Mouse (Mus musculus) small intestine, adult 2 months (tissue): ENCODE data around the gene Lrp1. TPM values are rescaled to one million over a fixed set of nuclear protein-coding genes. Genes with fewer than 3 reads are reported as not detected.

Experiments
- H3K27ac ChIP-seq: fragments of 200-500 bp; 2 replicates; pipeline ENCODE4 v1.5.1; 2012; ENCODE audit warnings: low read depth, low read length, control low read depth, inconsistent platforms; ENCODE audit not compliant: insufficient read depth
- H3K27me3 ChIP-seq: fragments of 200-500 bp; 2 replicates; pipeline ENCODE4 v1.6.1; 2012; ENCODE audit warnings: mild to moderate bottlenecking, moderate library complexity, low read length, inconsistent platforms; ENCODE audit not compliant: control insufficient read depth, insufficient read depth
- H3K36me3 ChIP-seq: fragments of 200-500 bp; 2 replicates; pipeline ENCODE4 v1.6.1; 2012; ENCODE audit warnings: mild to moderate bottlenecking, low read length, control low read depth, inconsistent platforms; ENCODE audit not compliant: control insufficient read depth, insufficient read depth
- H3K4me1 ChIP-seq: fragments of 200-500 bp; 2 replicates; pipeline ENCODE4 v1.6.1; 2012; ENCODE audit warnings: low read length, inconsistent platforms, mixed read lengths; ENCODE audit not compliant: control insufficient read depth, insufficient read depth, insufficient read length
- H3K4me3 ChIP-seq: fragments of 200-500 bp; 2 replicates; pipeline ENCODE4 v1.5.1; 2012; ENCODE audit warnings: low read depth, mild to moderate bottlenecking, control low read depth, inconsistent platforms, low read length, moderate library complexity
- CTCF ChIP-seq: fragments of 200-500 bp; IDR thresholded peaks from 2 replicates; pipeline ENCODE4 v1.5.1; 2012; ENCODE audit warnings: low read depth, mild to moderate bottlenecking, control low read depth, inconsistent platforms, low read length, moderate library complexity, mixed read lengths; ENCODE audit not compliant: insufficient replicate concordance, insufficient read length; ENCODE audit errors: extremely low read depth
- POLR2A ChIP-seq: fragments of 200-500 bp; IDR thresholded peaks from 2 replicates; pipeline ENCODE4 v1.6.1; 2012; ENCODE audit warnings: low read depth, mild to moderate bottlenecking, control low read depth, inconsistent platforms, low read length, moderate library complexity
- WGBS: fragments of 180-500 bp; shearing (Covaris S2); methylation state at CpG from one replicate; pipeline ENCODE4 v1.1.7; 2018; 5-methylcytosine and 5-hydroxymethylcytosine counted together
- polyA plus RNA-seq: library from polyadenylated mRNA; depleted of rRNA; stranded (reverse); fragments of >200 nt; gene quantifications from 2 replicates; pipeline ENCODE4 v1.2.3, GENCODE M21; 2012

Gene Lrp1
- polyA plus RNA-seq, 1 experiment, result 200 TPM

- TF ChIP-seq POLR2A (no peak), CTCF (no peak; the same call in 1 of the 2 replicates)
- H3K27ac ChIP-seq, result no peak overlapping the region
- H3K4me1 ChIP-seq, result peaks cover 6% of the 10 kb centered on the region; the same call in 1 of the 2 replicates
- H3K36me3 ChIP-seq, result no peaks in the 10 kb centered on the region
- under 1% methylated on average over 26 of the region's 26 CpGs for WGBS
- peaks cover 74% of the 10 kb centered on the region for H3K27me3 ChIP-seq
- H3K4me3 ChIP-seq, result peak overlapping the region; percentile 38
Observed at GRCm38 (mm10) chr10:127526681-127527080, 94.3 kb downstream of the Lrp1 start.

GRCm38 (mm10) chr10:127526048-127526447 is 94.9 kb downstream of the Lrp1 start:
- no peak overlapping the region for H3K27ac ChIP-seq
- H3K4me1 ChIP-seq, result peaks cover 6% of the 10 kb centered on the region
- H3K27me3 ChIP-seq, result peaks cover 68% of the 10 kb centered on the region
- peak overlapping the region; percentile 38; the same call in 1 of the 2 replicates for H3K4me3 ChIP-seq
- WGBS, result 1% methylated on average over 26 of the region's 26 CpGs
- no peaks in the 10 kb centered on the region for H3K36me3 ChIP-seq
- no peak for TF ChIP-seq CTCF
- TF ChIP-seq POLR2A, result no peak

- Histone ChIP-seq H3K4me3 (no peak overlapping the region), H3K36me3 (no peaks in the 10 kb centered on the region; the same call in 1 of the 2 replicates), H3K4me1 (peaks cover 6% of the 10 kb centered on the region), H3K27ac (no peak overlapping the region), H3K27me3 (peaks cover 55% of the 10 kb centered on the region)
- no peak for TF ChIP-seq POLR2A
- TF ChIP-seq CTCF, result no peak
- WGBS, result 26% methylated on average over 23 of the region's 23 CpGs
Observed at GRCm38 (mm10) chr10:127524646-127525255, 96.2 kb downstream of the Lrp1 start.

- Histone ChIP-seq H3K4me1 (peaks cover 6% of the 10 kb centered on the region), H3K36me3 (peaks cover 10% of the 10 kb centered on the region), H3K4me3 (peak within 1 kb of the TSS; percentile 79), H3K27ac (0 out of 2 replicates have a peak within 1 kb of the TSS, but pooled peaks have one; percentile 3), H3K27me3 (peaks cover 31% of the 10 kb centered on the region)
- under 1% methylated on average over 21 of the region's 21 CpGs for WGBS
- TF ChIP-seq POLR2A (peak; percentile 35; the same call in 1 of the 2 replicates), CTCF (0 out of 2 replicates have a peak, but pooled peaks have one; percentile 11)
Observed at GRCm38 (mm10) chr10:127522088-127522581, 98.8 kb downstream of the Lrp1 start, which contains the start of gene Shmt2. TSS of gene Shmt2 (minus strand) at chr10:127522444.

GRCm38 (mm10) chr10:127521611-127522080 is 99.3 kb downstream of the Lrp1 start:
- Histone ChIP-seq H3K4me1 (peaks cover 7% of the 10 kb centered on the region), H3K36me3 (peaks cover 10% of the 10 kb centered on the region), H3K4me3 (peak overlapping the region; percentile 79), H3K27me3 (peaks cover 26% of the 10 kb centered on the region), H3K27ac (no peak overlapping the region)
- WGBS, result 2% methylated on average over 12 of the region's 12 CpGs
- TF ChIP-seq CTCF (no peak), POLR2A (no peak)

GRCm38 (mm10) chr10:127520714-127521357 is 100.1 kb downstream of the Lrp1 start:
- TF ChIP-seq POLR2A (no peak), CTCF (no peak)
- Histone ChIP-seq H3K4me1 (peaks cover 6% of the 10 kb centered on the region), H3K36me3 (peaks cover 10% of the 10 kb centered on the region), H3K27me3 (peaks cover 18% of the 10 kb centered on the region), H3K4me3 (peak overlapping the region; percentile 23; the same call in 1 of the 2 replicates), H3K27ac (no peak overlapping the region)
- 82% methylated on average over 20 of the region's 20 CpGs for WGBS
